Mouse (Mus musculus): ENCODE measurements around the gene Gtf2i.
"Not testable (repeated sequence)": the region's sequence is repeated elsewhere in the genome, so short reads cannot be mapped to it uniquely, and the experiment has no call there.

Gene Gtf2i

GRCm38 (mm10) chr5:134314688-134315622 is at the start of gene Gtf2i:
Gtf2i (minus strand) TSS chr5:134314760.
- peak; percentile 93 for DNase-seq

DNA sequence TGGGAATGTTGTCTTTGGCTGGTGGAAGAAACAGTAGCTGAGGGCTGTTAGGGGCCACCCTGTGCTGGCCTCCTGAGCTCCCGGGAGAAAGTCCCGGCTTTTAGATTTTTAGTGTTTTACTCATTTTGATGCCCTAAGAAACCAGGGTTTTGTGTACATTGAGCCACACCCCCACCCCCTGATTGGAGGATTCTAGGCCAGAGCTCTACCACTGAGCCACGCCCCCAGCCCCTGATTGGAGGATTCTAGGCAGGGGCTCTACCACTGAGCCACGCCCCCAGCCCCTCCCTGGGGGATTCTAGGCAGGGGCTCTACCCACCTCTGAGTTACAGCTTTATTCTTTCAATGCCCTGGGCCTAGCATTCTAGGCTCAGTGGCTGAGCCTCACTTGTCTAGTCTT is 44.5 kb upstream of the Gtf2i start:
- no peak for DNase-seq

- not testable (repeated sequence) for DNase-seq
These were observed 40.8 kb upstream of the Gtf2i start for GRCm38 (mm10) chr5:134355372-134355771.

GRCm38 (mm10) chr5:134353117-134353516 is 38.6 kb upstream of the Gtf2i start:
- DNase-seq, result no peak

DNA sequence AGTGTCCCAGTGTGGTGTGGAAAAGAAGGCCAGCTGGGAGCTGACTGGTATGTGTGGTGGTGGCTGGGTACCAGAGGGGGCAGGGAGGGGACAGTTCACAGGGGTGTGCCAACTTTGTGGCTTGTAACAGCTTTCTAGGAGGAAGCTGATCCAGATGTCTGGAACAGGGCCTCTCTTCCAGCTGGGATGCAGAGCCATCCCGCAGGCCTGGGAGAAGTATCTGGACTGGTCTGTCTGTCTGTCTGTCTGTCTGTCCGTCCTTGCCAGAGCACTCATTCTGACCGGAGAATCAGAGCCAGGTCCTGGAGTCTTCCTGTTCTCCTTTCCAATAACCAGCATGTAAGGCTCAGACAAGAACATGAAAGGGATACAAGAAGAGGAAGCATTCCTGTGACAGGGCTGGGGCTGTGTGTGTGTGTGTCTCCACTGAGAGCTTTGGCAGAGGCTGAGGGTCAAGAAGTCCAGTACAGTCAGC is 38.0 kb upstream of the Gtf2i start:
- DNase-seq, result no peak

- DNase-seq, result peak; percentile 78
These were observed 36.1 kb upstream of the Gtf2i start for GRCm38 (mm10) chr5:134350660-134351059.

DNA sequence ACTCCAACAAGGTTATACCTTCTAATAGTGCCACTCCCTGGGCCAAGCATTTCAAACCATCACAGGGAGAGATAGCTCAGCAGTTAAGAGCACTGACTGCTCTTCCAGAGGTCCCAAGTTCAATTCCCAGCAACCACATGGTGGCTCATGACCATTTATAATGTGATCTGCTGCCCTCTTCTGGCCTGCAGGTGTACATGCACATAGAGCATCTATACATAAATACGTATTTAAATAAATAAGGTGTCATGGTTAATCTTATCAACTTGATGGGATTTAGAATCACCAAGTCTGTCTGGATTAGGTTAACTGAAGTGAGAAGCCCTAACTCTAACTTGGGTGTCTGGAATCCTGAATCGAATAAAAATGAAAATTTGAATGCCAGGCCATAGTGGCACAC is 32.5 kb upstream of the Gtf2i start:
- DNase-seq, result no peak

DNA sequence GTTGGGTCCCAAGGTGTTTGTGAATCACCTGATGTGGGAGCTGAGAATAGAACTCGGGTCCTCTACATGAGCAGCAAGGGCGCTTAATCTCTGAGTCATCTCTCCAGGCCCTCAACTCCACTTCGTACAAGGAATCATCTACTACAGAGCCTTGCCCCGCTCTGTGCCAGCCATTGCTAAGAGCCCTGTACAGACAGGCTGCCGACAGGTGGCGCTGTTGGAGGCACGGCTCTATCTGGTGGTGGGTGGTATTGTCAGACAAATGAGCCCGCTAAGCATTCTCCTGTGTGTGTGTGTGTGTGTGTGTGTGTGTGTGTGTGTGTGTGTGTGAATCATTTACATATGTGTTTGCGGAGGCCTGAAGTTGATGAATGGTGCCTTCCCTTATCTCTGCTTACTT is 30.9 kb upstream of the Gtf2i start:
- no peak for DNase-seq

DNA sequence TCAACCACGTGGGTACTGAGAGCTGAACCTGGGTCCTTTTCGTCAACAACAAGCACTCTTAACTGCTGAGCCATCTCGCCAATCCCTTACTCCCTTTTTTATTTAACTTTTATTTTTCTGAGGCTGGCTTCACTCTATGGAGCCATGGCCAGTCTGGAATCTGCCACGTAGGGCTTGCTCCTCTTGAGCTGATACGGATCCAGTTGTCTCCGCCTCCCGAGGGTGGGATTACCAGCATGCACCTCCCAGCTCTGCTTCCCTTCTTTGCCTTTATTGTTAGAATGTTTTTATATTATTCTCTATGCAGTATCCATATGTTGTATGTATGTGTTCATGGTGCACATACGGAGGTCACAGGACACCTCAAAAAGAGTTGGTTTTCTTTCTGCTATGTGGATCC is 29.5 kb upstream of the Gtf2i start:
- no peak for DNase-seq

- not testable (repeated sequence) for DNase-seq
These were observed 29.0 kb upstream of the Gtf2i start for GRCm38 (mm10) chr5:134343530-134343929.

- DNase-seq, result no peak
These were observed 28.1 kb upstream of the Gtf2i start for GRCm38 (mm10) chr5:134342503-134343205.

DNA sequence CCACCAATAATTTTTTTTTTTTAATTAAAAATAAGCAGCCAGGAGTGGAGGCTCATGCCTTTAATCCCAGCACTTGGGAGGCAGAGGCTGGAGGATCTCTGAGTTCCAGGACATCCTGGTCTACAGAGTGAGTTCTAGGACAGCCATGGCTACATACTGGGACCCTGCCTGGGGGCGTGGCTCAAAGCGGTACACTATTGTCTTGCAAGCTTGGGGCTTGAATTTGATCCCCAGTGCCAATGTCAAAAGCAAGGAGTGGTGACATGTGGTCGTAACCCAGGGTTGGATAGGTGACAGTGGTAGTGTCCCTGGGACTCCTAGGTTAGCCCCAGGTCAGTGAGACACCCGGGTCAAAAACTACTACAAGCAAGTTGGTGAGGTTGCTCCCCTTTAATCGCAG is 27.2 kb upstream of the Gtf2i start:
- DNase-seq, result no peak

DNA sequence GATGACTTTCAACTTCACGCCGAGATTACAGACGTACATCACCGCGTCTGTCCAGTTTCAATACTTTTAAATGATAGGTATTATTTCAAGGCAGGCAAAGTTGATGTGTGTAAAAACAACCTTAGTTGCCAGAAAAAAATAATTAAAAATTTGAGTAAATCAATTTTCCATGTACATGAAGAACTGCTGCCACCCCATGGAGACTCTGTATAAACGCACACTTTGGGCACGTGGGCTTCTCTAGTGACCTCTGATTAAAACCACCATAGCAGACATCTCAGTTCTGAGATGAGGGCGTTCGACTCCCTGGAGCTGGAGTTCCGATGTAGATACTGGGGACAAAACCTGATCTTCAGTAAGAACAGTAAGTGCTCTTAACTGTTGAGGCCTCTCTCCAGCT is 26.8 kb upstream of the Gtf2i start:
- peak; percentile 34 for DNase-seq

DNA sequence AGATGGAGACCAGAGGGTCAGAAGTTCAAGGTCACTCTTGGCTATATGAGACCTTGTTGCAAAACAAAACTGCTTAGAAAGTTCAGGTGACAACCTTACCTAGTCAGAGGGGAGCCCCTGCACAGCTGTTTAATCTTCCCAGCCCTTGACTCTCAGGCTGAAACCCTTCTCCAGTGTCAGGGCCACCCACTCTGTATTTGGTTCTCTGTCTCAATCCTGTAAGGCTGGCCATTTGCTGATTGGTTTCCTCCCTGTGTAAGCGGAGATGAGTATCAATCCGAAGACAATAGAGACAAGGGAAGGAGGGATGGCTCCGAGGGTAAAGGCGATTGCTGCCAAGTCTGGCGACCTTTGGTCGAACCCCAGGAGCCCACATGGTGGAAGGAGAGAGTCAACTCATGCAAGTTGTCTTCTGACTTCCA is 25.6 kb upstream of the Gtf2i start:
- DNase-seq, result no peak

GRCm38 (mm10) chr5:134337012-134337411 is 22.5 kb upstream of the Gtf2i start:
- DNase-seq, result not testable (repeated sequence)

DNA sequence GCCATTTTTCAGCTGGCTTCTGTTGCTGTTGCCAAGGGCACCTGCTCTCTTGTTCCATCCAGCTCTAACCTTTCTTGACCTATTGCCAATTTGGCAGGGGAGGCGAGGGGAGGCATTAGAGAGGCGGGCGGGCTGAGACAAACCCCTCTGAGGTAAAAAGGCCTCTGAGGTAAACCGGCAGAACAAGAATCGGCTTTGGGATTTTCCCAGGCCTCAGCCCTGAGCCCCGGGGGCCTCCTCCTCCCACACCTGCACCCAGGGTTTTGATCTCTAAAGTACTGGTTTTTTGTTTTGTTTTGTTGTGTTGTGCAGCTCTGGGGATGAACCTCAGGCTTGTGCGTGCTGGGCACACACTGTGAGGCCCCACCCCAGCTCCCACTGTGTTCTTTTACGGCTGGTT is 18.2 kb upstream of the Gtf2i start:
- peak; percentile 74 for DNase-seq

DNA sequence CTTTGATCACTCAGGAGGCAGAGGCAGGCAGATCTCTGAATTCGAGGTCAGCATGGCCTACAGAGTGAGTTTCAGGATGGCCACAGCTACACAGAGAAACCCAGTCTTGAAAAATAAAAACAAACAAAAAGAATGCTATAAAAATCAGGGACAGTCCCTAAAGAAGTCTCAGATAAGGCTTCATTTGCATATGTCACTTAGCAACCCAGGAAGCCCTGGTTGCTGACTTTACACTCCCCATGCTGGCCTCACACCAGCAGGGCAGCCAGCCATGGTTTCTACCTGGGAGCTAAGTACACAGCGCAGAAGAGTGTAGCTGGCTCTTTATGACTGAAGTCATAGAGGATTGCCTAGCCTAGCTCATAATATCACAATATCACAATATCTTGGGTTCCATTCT is 15.5 kb upstream of the Gtf2i start:
- DNase-seq, result no peak

GRCm38 (mm10) chr5:134329311-134329710 is 14.8 kb upstream of the Gtf2i start:
- DNase-seq, result no peak

DNA sequence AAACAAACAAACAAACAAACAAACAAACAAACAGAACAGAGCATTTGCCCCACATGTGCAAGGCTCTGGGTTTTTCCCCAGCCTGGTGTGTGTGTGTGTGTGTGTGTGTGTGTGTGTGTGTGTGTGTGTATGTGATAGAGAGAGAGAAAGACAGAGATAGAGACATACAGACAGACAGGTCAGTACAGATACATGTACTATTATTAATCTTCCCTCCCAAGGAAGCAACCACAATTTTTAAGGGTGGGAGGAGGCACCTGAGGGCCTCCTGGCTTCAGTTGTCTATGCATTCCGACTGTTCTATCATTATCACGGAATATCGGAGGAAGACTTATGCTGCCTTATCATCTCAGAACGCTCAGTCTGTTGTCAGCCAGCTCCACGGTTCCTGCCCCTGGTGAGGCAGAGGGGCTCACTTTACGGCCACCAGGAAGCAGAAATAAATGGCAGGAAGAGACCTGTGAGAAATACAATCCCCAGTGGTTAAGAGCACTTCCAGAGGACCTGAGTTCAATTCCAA is 14.0 kb upstream of the Gtf2i start:
- DNase-seq, result no peak

GRCm38 (mm10) chr5:134325856-134326566 is 11.5 kb upstream of the Gtf2i start:
- DNase-seq, result peak; percentile 34

- DNase-seq, result no peak
These were observed 9.3 kb upstream of the Gtf2i start for GRCm38 (mm10) chr5:134323869-134324268.

GRCm38 (mm10) chr5:134323311-134323710 is 8.8 kb upstream of the Gtf2i start:
- DNase-seq, result peak; percentile 54

GRCm38 (mm10) chr5:134322355-134322754 is 7.8 kb upstream of the Gtf2i start:
- no peak for DNase-seq

Data from thymus, postnatal 25 days (tissue).